Mouse (Mus musculus) left cerebral cortex, postnatal 10 days (tissue): ENCODE measurements at regions not wholly inside any gene's neighbourhood (a gene's known extent, or its start where the extent isn't known, plus 50 kb on each side); places are given as distances from the start of the nearest gene placed in this dataset.

Experiments used
- DNase-seq, 2 experiments: peaks; one replicate each; pipeline ENCODE4 v3.0.0; 2021 to 2022; ENCODE audit warnings: low spot score in 2 of 2, mixed read lengths in 1 of 2; ENCODE audit errors: extremely low spot score in 1 of 2
- intact Hi-C: fragments of 180-260 bp; cut with DNase I; formaldehyde crosslinking; loops from one replicate; pipeline ENCODE4 v1.15.1; 2025

- peak in 1 of 2 experiments; percentile 16 for DNase-seq
- intact Hi-C loops = no loop called here
These were observed 212.7 kb upstream of the Shh start for GRCm38 (mm10) chr5:28679761-28680160.

GRCm38 (mm10) chr5:28630186-28630585, 163.1 kb upstream of the Shh start:
- DNase-seq = no peak
- intact Hi-C loops = no loop called here

GRCm38 (mm10) chr5:28611885-28612284, 144.8 kb upstream of the Shh start:
- intact Hi-C loops = no loop called here

GRCm38 (mm10) chr5:28596537-28597314, 129.7 kb upstream of the Shh start:
- intact Hi-C loops = no loop called here
- DNase-seq = no peak

More at GRCm38 (mm10) chr5:28611885-28612284, 144.8 kb upstream of the Shh start:
- DNase-seq = peak in 1 of 2 experiments; percentile 18

- no peak for DNase-seq
- intact Hi-C loops = no loop called here
These were observed 104.4 kb upstream of the Shh start for GRCm38 (mm10) chr5:28571347-28571998.

GRCm38 (mm10) chr5:28568417-28568816, 101.4 kb upstream of the Shh start:
- DNase-seq = no peak
- intact Hi-C loops = no loop called here

GRCm38 (mm10) chr5:28567341-28567905, 100.4 kb upstream of the Shh start:
- intact Hi-C loops = no loop called here
- no peak for DNase-seq

- intact Hi-C loops = no loop called here
- DNase-seq = no peak
These were observed 96.3 kb upstream of the Shh start for GRCm38 (mm10) chr5:28563401-28563800.

- intact Hi-C loops = no loop called here
These were observed 95.9 kb upstream of the Shh start for GRCm38 (mm10) chr5:28562917-28563316.

GRCm38 (mm10) chr5:28553543-28553942, 86.5 kb upstream of the Shh start:
- intact Hi-C loops = no loop called here
- no peak for DNase-seq

More at GRCm38 (mm10) chr5:28562917-28563316, 95.9 kb upstream of the Shh start:
- DNase-seq = no peak

- intact Hi-C loops = no loop called here
- peak in 1 of 2 experiments; percentile 57 for DNase-seq
These were observed 63.3 kb upstream of the Shh start for GRCm38 (mm10) chr5:28530202-28530855.

- DNase-seq = no peak
- intact Hi-C loops = no loop called here
These were observed 59.4 kb upstream of the Shh start for GRCm38 (mm10) chr5:28526435-28526834.

GRCm38 (mm10) chr5:28520800-28521707, 54.0 kb upstream of the Shh start:
- intact Hi-C loops = no loop called here

GRCm38 (mm10) chr5:28519059-28519543, 52.0 kb upstream of the Shh start:
- intact Hi-C loops = no loop called here
- DNase-seq = no peak

More at GRCm38 (mm10) chr5:28520800-28521707, 54.0 kb upstream of the Shh start:
- peak; percentile 63 to 89 for DNase-seq
